Mouse (Mus musculus) liver, embryonic 14.5 days (tissue): Measurements from ENCODE around the gene St6galnac3.

Experiments
- CTCF ChIP-seq: IDR thresholded peaks from 2 replicates; pipeline ENCODE4 v1.5.1; 2016; ENCODE audit warnings: antibody characterized with exemption, low read depth, control low read depth
- EP300 ChIP-seq: IDR thresholded peaks from 2 replicates; pipeline ENCODE4 v1.6.1; 2016; ENCODE audit warnings: antibody characterized with exemption, low read depth

DNA sequence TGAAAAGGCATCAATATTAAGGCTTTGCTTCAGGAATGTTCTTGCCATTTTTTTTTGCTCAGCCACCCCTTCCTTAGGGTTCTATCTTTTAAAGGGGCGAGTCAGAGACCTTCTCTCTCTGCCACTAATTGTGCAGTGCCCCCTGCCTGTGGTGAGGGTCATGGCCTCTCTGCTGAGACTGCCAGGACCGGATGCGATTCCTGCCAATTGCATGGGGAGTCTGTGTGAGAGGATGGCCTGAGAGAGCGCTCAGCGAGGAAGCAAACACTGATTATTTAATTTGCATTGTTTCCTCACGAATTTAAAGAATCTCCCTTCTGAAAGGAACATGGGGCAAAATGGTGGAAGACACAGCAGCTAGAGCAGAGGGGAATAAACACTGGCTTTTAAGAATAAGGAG is 548.6 kb downstream of the St6galnac3 start:
- TF ChIP-seq EP300 (no peak), CTCF (peak; percentile 23; the same call in 1 of the 2 replicates)
